Mouse (Mus musculus): Measurements from ENCODE around the gene Spi1. TPM values are rescaled to one million over a fixed set of nuclear protein-coding genes. Genes with fewer than 3 reads are reported as not detected.

Gene Spi1
- polyA plus RNA-seq, 1 experiment from 2014 or later: 2.2 TPM

DNA sequence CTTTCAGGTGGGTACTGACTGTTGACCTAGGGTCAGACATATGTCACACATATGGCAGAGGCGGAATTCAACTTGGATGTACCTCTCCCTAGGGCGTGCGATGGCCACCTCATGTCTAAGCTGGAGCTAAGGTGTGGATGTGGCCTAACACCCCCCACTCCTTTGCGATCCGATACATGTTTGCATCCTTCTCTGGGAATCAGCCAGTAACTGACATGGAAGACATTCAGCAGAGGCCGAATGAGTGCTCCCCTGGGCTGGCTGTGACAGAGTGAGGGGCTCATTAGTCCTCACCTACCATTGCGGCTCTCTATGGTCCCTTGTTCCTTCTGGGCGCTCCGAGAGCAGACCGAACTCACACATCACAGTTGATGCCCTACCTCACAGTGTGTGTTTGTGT, 11.1 kb upstream of the Spi1 start:
- no peak for DNase-seq (ENCODE audit: low spot score)
- ATAC-seq (replicated peaks; ENCODE audit: low FRiP score): no peak
- H3K4me1 ChIP-seq (replicated peaks; ENCODE audit: control insufficient read depth, insufficient read depth, low read length): peaks cover 9% of the 10 kb centered on the region; the same call in 1 of the 2 replicates
- H3K4me2 ChIP-seq (ENCODE audit: low read depth, low read length, severe bottlenecking): peak overlapping the region; percentile 83
- H3K9ac ChIP-seq (ENCODE audit: low read length): peak overlapping the region; percentile 73
- peak overlapping the region; percentile 64 for H3K4me3 ChIP-seq (ENCODE audit: low read depth, low read length)
- no peaks in the 10 kb centered on the region for H3K36me3 ChIP-seq (ENCODE audit: control insufficient read depth, insufficient read depth, low read length)
- WGBS: 91% methylated on average over 10 of the region's 10 CpGs
- no peaks in the 10 kb centered on the region for H3K27me3 ChIP-seq (ENCODE audit: control insufficient read depth, insufficient read depth, low read length)
- H3K27ac ChIP-seq (ENCODE audit: low read depth, low read length): peak overlapping the region; percentile 65; the same call in 1 of the 2 replicates
- no peaks in the 10 kb centered on the region for H3K9me3 ChIP-seq (ENCODE audit: control insufficient read depth, low read length)

DNA sequence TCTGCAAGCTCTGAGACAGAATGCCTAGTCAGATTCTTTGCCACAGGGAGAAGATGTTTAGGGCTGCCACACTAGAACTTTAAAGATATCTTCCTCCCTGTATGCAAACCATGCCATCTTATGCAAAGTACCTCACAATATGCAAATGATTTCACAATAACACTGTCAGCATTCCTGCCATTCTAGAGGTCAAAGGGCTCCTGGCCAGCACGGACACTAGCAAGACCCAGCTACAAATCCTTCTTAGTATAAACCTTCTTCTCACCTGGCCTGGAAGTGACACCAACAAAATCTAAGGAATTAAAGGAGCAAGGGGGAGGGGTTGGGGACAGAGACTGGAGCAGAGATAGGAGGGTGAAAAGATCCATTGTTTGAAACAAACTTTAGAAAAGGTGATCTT, 10.1 kb upstream of the Spi1 start:
- DNase-seq (ENCODE audit: low spot score): no peak
- H3K4me2 ChIP-seq (ENCODE audit: low read depth, low read length, severe bottlenecking): no peak overlapping the region
- no peaks in the 10 kb centered on the region for H3K27me3 ChIP-seq (ENCODE audit: control insufficient read depth, insufficient read depth, low read length)
- no peaks in the 10 kb centered on the region for H3K9me3 ChIP-seq (ENCODE audit: control insufficient read depth, low read length)
- H3K36me3 ChIP-seq (ENCODE audit: control insufficient read depth, insufficient read depth, low read length): no peaks in the 10 kb centered on the region
- H3K27ac ChIP-seq (ENCODE audit: low read depth, low read length): no peak overlapping the region
- no peak for ATAC-seq (replicated peaks; ENCODE audit: low FRiP score)
- H3K4me3 ChIP-seq (ENCODE audit: low read depth, low read length): no peak overlapping the region
- WGBS: 45% methylated on average over 1 of the region's 1 CpGs
- no peak overlapping the region for H3K9ac ChIP-seq (ENCODE audit: low read length)
- peaks cover 9% of the 10 kb centered on the region; the same call in 1 of the 2 replicates for H3K4me1 ChIP-seq (replicated peaks; ENCODE audit: control insufficient read depth, insufficient read depth, low read length)

DNA sequence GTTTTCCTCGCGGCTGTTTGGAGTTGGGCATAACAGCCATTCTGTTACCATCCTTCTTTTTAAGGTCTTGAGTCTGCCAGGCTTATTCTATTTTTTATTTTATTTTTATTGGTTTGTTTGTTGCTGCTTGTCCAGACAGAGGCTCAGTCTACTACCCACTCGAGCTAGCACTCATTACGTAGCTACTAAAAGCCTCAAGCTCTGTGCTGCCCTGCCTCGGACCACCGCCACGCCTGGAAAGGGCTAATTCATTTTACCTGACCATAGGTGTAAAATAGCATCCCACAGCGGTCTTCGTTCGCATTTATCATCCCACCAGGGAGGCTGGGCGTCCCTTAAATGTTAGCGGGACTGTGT, 4.3 kb upstream of the Spi1 start:
- peak overlapping the region; percentile 49; the same call in 1 of the 2 replicates for H3K4me3 ChIP-seq (ENCODE audit: low read depth, low read length)
- H3K9ac ChIP-seq (ENCODE audit: low read length): no peak overlapping the region
- no peaks in the 10 kb centered on the region for H3K9me3 ChIP-seq (ENCODE audit: control insufficient read depth, low read length)
- H3K4me2 ChIP-seq (ENCODE audit: low read depth, low read length, severe bottlenecking): peak overlapping the region; percentile 95
- 14% methylated on average over 12 of the region's 12 CpGs for WGBS
- no peak for ATAC-seq (replicated peaks; ENCODE audit: low FRiP score)
- no peaks in the 10 kb centered on the region for H3K27me3 ChIP-seq (ENCODE audit: control insufficient read depth, insufficient read depth, low read length)
- H3K36me3 ChIP-seq (ENCODE audit: control insufficient read depth, insufficient read depth, low read length): no peaks in the 10 kb centered on the region
- no peak for DNase-seq (ENCODE audit: low spot score)
- H3K4me1 ChIP-seq (replicated peaks; ENCODE audit: control insufficient read depth, insufficient read depth, low read length): peaks cover 2% of the 10 kb centered on the region; the same call in 1 of the 2 replicates
- no peak overlapping the region for H3K27ac ChIP-seq (ENCODE audit: low read depth, low read length)

DNA sequence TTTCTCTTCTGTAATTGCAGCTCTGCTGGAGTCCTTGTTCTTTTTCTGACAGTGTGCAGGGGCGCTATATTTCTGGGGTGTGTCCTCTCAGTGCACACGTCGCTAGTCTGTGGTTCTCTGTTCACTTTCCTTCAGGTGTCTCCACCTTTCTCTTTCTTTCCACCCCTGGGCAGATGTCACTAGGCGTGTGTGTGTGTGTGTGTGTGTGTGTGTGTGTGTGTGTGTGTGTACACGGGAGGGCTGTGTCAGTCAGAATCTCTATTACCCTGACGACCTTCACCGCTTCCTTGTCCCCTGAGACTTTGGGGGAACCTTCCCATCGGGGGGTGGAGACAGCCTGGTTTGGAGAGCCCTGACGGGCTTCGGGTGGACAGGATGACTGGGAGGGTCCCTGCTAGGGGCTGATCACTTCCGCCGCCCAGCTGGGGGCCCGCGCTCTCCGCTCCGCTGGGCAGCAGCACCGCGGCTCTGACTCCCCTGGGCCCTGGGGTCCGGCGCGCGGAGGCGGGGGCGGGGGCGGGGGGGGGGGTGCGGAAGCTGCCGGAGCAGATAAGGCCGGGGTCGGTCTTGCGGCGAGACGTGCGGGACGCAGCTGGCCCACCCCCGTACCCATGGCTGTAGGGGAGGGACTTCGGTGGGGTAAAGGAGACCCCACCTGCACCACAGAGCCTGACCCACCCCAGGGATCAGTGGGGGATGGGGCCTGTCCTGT, 3.7 kb upstream of the Spi1 start:
- peak overlapping the region; percentile 49 for H3K4me3 ChIP-seq (ENCODE audit: low read depth, low read length)
- H3K4me1 ChIP-seq (replicated peaks; ENCODE audit: control insufficient read depth, insufficient read depth, low read length): peaks cover 2% of the 10 kb centered on the region; the same call in 1 of the 2 replicates
- ATAC-seq (replicated peaks; ENCODE audit: low FRiP score) (peak; percentile 76), DNase-seq (ENCODE audit: low spot score) (no peak)
- no peaks in the 10 kb centered on the region for H3K36me3 ChIP-seq (ENCODE audit: control insufficient read depth, insufficient read depth, low read length)
- no peaks in the 10 kb centered on the region for H3K9me3 ChIP-seq (ENCODE audit: control insufficient read depth, low read length)
- no peaks in the 10 kb centered on the region for H3K27me3 ChIP-seq (ENCODE audit: control insufficient read depth, insufficient read depth, low read length)
- no peak overlapping the region for H3K27ac ChIP-seq (ENCODE audit: low read depth, low read length)
- peak overlapping the region; percentile 95 for H3K4me2 ChIP-seq (ENCODE audit: low read depth, low read length, severe bottlenecking)
- WGBS: under 1% methylated on average over 28 of the region's 36 CpGs
- peak overlapping the region; percentile 71 for H3K9ac ChIP-seq (ENCODE audit: low read length)

DNA sequence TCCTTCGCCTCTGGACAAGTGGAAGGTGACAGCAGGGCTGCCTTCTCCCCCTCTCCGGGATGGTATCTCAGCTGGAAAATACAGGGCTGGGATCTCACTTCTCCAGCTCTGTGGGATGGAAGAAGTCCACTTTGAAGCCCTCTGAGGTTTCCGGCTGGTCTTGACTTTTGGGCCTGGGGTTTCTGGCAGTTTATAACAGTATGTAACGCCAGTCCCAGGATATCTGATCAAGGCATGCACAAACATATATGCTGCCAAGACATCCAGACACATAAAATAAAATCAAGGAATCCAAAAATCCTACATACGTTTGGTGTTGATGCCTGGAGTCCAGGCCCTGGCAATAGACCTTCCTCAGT, 3.2 kb upstream of the Spi1 start:
- H3K4me3 ChIP-seq (ENCODE audit: low read depth, low read length): peak overlapping the region; percentile 49
- no peaks in the 10 kb centered on the region for H3K36me3 ChIP-seq (ENCODE audit: control insufficient read depth, insufficient read depth, low read length)
- peak overlapping the region; percentile 95 for H3K4me2 ChIP-seq (ENCODE audit: low read depth, low read length, severe bottlenecking)
- WGBS: 31% methylated on average over 5 of the region's 5 CpGs
- ATAC-seq (replicated peaks; ENCODE audit: low FRiP score) (no peak), DNase-seq (ENCODE audit: low spot score) (no peak)
- no peak overlapping the region for H3K27ac ChIP-seq (ENCODE audit: low read depth, low read length)
- H3K9ac ChIP-seq (ENCODE audit: low read length): peak overlapping the region; percentile 71
- H3K27me3 ChIP-seq (ENCODE audit: control insufficient read depth, insufficient read depth, low read length): no peaks in the 10 kb centered on the region
- no peaks in the 10 kb centered on the region for H3K9me3 ChIP-seq (ENCODE audit: control insufficient read depth, low read length)
- peaks cover 2% of the 10 kb centered on the region; the same call in 1 of the 2 replicates for H3K4me1 ChIP-seq (replicated peaks; ENCODE audit: control insufficient read depth, insufficient read depth, low read length)

DNA sequence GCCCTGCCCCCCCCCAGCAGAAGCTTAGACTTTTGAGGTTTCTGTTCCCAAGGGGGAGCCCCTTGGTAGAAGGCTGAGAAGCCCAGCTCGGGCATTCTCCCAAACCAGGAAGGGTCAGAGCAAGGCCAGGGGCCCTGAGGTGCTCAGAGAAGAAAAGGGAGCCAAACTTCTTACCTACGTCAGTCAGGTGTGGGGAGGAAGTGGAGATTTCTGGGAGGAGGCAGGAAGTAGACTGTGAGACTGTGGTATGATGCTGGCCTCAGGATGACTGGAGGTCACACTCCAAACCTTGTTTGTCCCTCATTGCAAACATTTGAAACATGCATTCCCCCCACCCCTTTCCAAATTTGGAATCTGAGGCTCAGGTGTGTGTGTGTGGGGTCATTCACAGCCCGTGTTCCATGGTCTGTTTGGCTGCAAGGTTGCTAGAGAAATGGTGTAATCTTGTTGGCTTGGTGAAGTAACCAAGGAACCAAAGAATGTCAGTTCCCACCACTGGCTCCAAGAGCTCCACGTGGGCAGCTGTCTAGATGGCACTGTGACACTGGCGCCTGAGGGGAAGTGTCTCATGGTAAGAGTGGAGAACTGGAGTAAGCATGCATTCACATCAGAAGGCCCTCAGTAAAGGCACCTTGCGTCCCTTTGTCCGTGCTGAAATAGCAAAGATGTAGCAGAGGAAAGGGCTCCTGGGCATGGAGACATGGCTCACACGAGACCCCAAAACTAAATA, 1.2 kb upstream of the Spi1 start:
- H3K9ac ChIP-seq (ENCODE audit: low read length): no peak overlapping the region
- 81% methylated on average over 8 of the region's 8 CpGs for WGBS
- H3K9me3 ChIP-seq (ENCODE audit: control insufficient read depth, low read length): no peaks in the 10 kb centered on the region
- no peak for ATAC-seq (replicated peaks; ENCODE audit: low FRiP score)
- no peak overlapping the region for H3K4me2 ChIP-seq (ENCODE audit: low read depth, low read length, severe bottlenecking)
- H3K4me3 ChIP-seq (ENCODE audit: low read depth, low read length): no peak overlapping the region
- H3K27ac ChIP-seq (ENCODE audit: low read depth, low read length): no peak overlapping the region
- peaks cover 2% of the 10 kb centered on the region; the same call in 1 of the 2 replicates for H3K4me1 ChIP-seq (replicated peaks; ENCODE audit: control insufficient read depth, insufficient read depth, low read length)
- H3K27me3 ChIP-seq (ENCODE audit: control insufficient read depth, insufficient read depth, low read length): no peaks in the 10 kb centered on the region
- no peaks in the 10 kb centered on the region for H3K36me3 ChIP-seq (ENCODE audit: control insufficient read depth, insufficient read depth, low read length)
- DNase-seq (ENCODE audit: low spot score): no peak

DNA sequence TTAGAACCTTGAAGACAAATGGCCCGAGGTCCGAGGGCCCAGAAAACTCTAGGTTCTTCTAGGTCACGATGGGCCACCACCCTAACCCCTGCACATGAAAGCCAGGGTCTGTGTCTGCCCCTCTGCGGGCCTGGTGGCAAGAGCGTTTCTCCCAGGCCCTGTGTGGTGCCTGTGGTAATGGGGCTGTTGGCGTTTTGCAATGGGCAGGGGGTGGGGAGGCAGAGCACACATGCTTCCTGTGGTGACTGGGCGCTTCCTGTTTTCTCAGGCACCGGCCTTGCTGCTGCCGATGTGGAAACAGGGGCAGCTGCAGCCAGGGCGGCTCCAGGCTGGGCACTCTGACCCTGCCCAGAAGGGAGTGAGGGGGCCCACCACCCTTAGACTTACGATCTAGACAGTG, 654 bp downstream of the Spi1 start:
- ATAC-seq (replicated peaks; ENCODE audit: low FRiP score) (no peak), DNase-seq (ENCODE audit: low spot score) (no peak)
- H3K27ac ChIP-seq (ENCODE audit: low read depth, low read length): no peak overlapping the region

DNA sequence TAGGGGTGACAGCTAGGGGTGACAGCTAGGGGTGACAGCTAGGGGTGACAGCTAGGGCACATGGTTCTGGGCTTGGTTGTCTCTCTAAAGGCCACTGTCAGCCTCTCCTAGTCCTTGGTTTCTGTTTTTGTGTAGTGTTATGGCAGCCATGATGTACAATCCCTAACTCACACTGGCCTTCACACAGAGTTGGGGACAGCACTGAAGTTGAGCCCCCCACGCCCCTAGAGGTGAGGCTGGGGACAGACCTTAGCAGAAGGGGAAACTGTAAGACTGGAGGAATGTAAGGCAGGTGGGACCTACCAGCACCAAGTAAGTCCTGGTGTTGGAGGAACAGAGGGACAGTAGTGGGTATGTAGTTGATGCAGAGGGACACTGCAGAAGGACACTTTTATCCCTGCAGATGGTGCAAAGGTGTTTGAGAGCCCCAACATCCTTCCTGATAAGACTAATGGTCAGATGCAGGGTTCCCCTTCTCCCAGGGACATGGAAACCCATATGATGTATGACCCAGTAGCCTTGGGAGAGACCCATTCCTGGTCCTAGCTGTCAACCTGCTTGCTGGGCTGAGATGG, 1.3 kb downstream of the Spi1 start:
- H3K4me2 ChIP-seq (ENCODE audit: low read depth, low read length, severe bottlenecking): no peak overlapping the region
- H3K4me1 ChIP-seq (replicated peaks; ENCODE audit: control insufficient read depth, insufficient read depth, low read length): peaks cover 3% of the 10 kb centered on the region; the same call in 1 of the 2 replicates
- H3K27me3 ChIP-seq (ENCODE audit: control insufficient read depth, insufficient read depth, low read length): no peaks in the 10 kb centered on the region
- no peak overlapping the region for H3K27ac ChIP-seq (ENCODE audit: low read depth, low read length)
- no peaks in the 10 kb centered on the region for H3K36me3 ChIP-seq (ENCODE audit: control insufficient read depth, insufficient read depth, low read length)
- WGBS: 57% methylated on average over 1 of the region's 1 CpGs
- H3K9me3 ChIP-seq (ENCODE audit: control insufficient read depth, low read length): no peaks in the 10 kb centered on the region
- ATAC-seq (replicated peaks; ENCODE audit: low FRiP score) (no peak), DNase-seq (ENCODE audit: low spot score) (no peak)
- H3K4me3 ChIP-seq (ENCODE audit: low read depth, low read length): no peak overlapping the region
- no peak overlapping the region for H3K9ac ChIP-seq (ENCODE audit: low read length)

More for the DNA sequence above, 654 bp downstream of the Spi1 start:
- H3K9me3 ChIP-seq (ENCODE audit: control insufficient read depth, low read length): no peaks in the 10 kb centered on the region
- no peak overlapping the region for H3K4me2 ChIP-seq (ENCODE audit: low read depth, low read length, severe bottlenecking)
- WGBS: 75% methylated on average over 11 of the region's 11 CpGs
- no peaks in the 10 kb centered on the region for H3K36me3 ChIP-seq (ENCODE audit: control insufficient read depth, insufficient read depth, low read length)
- no peak overlapping the region for H3K9ac ChIP-seq (ENCODE audit: low read length)
- no peak overlapping the region for H3K4me3 ChIP-seq (ENCODE audit: low read depth, low read length)
- H3K27me3 ChIP-seq (ENCODE audit: control insufficient read depth, insufficient read depth, low read length): no peaks in the 10 kb centered on the region
- peaks cover 3% of the 10 kb centered on the region; the same call in 1 of the 2 replicates for H3K4me1 ChIP-seq (replicated peaks; ENCODE audit: control insufficient read depth, insufficient read depth, low read length)
